Mouse (Mus musculus) liver, postnatal 0 days (tissue): ENCODE results near the gene Cep104.

Source experiments
- CTCF ChIP-seq: sonication (generic); IDR thresholded peaks from 2 replicates; pipeline ENCODE4 v1.5.1; 2016; ENCODE audit warnings: antibody characterized with exemption, low read depth
- EP300 ChIP-seq: IDR thresholded peaks from 2 replicates; pipeline ENCODE4 v1.6.1; 2016; ENCODE audit warnings: antibody characterized with exemption, low read depth, mild to moderate bottlenecking

DNA sequence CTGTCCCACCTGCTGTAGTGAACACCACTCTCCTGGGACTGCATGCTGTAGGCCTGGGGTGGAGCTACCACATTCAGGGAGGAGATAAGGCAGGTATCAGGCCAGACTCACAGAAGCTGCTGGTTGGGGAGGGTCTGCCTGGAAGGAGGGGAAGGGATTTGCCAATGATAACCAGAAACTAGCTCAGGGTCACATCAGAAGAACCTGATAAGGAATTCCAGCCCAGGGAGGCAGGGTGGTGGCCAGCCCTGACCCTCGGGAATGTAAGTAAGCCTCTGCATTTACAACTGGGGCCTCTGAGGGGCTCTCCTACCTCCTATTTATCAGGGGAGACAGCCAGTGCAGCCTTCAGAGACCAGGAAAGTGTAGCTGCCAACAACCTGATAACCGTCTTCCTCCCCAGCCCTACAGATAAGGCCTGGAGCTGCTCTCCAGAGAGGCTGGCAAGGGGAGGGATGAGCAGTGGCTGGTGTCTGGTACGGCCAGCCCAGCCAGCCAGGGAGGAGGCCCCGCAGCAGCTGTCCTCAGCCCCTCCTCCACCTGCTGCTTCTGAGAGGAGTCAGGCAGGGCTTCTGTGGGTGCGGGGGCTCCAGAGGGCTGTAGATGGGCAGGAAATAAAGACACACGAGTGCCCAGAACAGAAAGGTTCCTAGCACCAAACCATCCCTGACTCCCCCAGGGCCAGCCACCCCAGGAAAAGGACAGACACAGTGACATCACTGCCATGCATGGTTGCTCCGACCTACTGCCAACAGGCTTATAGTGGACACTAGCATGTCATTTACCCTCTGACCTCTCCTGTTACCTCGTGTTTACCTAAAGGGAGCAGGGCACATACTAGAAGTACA, 49.0 kb downstream of the Cep104 start:
- no peak for TF ChIP-seq CTCF
- TF ChIP-seq EP300: peak; percentile 91
